Mouse (Mus musculus) megakaryocyte, embryonic 14.5 days (primary cell): ENCODE results near the gene Khsrp.

Source experiments
- FLI1 ChIP-seq: IDR thresholded peaks from 2 replicates; pipeline ENCODE4 v1.6.1; 2012; ENCODE audit warnings: low read length, inconsistent platforms, mixed read lengths
- GATA1 ChIP-seq: IDR thresholded peaks from 3 replicates; pipeline ENCODE4 v1.6.1; 2012; ENCODE audit warnings: mixed read lengths, low read length, inconsistent platforms, borderline replicate concordance

- TF ChIP-seq GATA1: no peak
- no peak for TF ChIP-seq FLI1
These were observed 34.8 kb downstream of the Khsrp start for GRCm38 (mm10) chr17:56996506-56996905.
